Mouse (Mus musculus): ENCODE data around the gene Fam168a.
"Not testable (repeated sequence)": the region's sequence is repeated elsewhere in the genome, so short reads cannot be mapped to it uniquely, and the experiment has no call there.

Gene Fam168a

DNA sequence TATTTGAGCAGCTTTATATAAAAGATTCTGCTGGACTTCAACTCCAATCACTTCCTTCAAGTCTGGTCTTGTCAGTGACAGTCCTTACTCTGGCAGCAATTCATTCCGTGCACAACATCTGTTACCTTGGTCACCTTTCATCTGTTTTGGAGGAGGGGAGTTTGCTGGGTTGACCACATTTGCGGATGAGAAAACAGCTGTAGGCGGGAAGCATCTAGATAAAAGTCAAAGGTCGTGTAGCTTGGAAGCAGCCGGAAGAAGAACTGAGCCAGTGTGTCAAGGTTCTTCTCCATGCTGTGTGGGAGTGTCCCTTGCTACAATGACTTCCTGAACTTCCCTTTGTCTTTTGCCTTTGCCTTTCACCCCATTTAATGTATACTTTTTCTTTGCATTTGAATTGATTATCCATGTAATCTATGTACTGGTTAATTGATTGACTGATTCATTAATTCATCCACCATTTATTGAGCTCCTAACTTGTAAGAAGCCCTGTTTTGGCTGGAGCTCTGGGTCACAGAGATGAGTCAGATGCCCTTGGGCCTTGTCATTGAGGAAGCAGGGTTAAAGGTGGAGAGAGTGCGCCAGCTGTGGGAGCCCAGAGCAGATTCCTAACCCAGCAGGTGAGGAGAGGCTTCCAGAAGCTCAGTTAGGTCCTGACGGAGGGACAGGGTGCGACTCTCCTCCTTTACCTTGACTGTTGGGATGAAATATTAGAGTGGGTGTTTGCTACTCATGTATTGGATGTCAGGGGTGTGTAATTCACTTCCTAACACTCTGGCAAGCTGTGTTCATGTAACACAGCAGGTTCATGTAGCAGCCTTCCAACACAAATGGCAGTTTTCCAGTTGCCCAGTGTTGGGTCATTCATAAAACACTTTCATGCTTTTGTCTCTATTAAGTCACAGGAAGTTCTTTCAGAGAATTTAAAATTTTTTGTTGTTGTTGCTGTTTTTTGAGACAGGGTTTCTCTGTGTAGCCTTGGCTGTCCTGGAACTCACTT, 6.4 kb upstream of the Fam168a start:
- ATAC-seq (ENCODE audit: low TSS enrichment), result no peak

DNA sequence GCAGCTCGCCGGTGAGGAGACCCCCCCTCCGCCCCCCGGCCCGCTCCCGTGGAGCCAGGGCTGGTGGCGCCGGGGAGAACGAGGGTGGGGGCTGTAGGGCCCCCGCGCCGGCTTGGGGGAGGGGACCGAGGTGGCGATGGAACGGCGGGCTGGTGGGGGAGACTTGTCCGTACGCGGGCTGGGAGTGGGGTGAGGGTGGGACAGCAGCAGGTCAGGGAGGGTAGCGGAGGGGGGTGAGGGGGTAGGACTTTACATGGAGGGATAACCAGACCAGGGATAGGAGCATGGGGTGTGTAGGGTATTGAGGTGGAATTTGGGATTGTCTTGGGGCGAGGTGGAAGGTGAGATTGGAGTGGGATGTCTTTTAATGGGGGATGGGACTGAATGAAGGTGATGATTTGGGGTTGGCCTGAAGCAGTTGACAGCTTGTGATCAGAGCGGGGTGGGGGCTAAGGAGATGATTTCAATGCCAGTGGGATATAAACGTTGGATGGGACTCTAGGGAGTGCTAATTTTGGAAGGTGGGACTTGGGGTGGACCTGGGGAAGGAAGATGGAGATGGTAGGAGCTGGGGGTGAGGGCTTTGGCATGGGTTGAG, 547 bp downstream of the Fam168a start:
- ATAC-seq (ENCODE audit: low TSS enrichment), result no peak; the same call in 1 of the 2 replicates

DNA sequence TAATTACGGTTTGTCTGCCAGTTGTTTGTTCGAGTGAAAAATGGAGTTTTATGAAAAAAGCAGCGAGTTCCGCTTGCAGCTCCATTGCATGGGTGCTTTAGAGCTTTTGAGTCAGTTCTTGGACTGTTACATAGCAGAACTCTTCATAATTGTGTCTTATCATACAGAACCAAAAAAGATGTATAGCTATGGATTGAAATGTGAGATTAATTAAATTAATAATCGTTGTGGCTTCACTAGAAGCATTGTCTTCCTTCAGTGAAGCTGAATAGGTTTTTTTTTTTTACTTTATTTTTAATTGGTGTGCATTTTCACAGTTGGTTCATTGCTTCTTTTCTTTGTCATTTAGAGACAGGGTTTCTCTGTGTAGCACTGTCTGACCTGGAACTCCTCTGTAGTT, 12.3 kb downstream of the Fam168a start:
- ATAC-seq (ENCODE audit: low TSS enrichment), result no peak

DNA sequence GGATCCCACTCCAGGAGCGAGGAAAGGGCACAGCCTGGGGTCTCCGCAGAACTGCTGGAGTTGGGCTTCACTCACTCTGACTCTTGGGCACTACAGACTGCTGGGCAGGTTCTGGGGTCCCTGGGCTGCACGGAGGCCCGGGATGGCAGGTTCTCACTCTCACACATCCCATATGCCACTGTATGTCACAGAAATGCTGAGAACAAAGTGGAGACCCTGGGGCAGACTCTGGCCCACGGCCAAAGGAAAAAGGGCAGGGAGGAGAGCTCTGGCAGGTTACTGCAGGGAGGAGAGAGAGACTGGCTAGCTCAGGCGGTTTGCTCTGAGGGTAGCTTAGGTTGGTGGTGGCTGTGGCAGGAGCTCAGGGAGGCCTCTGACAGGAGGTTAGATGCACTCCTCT, 15.8 kb downstream of the Fam168a start:
- no peak for ATAC-seq (ENCODE audit: low TSS enrichment)

DNA sequence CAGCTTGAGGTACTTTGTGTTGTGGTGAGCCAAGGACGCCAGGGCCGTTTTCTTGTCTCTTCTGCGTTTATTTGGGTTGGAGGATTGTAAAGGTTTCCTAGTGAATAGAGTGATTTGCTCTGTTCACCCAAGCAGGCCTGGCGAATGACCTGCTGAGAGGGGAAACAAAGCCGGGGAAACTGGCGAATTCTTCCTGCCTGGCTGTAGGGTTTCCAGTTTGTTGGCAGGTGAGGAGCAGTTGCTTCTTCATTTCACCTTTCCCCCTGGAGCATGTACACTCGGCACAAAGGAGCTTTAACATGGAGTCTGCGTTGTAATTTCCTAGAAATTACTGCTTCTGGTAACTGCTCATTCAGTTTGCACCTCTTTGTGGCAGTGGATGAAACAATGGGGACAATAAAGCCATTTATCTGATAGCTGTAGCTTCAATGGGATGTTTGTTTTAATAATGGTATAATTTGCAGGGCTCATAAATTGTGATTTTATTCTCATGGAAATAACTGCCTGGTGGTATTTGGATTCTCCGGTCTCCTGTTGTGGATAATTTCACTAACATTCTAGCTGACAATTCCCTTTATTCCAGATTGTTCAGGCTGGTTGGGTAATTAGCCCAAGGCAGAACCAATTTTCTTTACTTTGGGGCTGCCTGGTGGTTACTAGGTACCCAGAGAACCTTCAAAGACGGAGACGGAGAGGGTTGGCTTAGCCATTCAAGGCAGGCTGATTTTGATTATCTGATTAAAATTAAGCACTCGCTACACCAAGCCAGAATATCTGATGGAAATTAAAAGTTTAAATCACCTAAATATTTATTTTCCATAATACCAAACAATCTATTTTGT, 17.2 kb downstream of the Fam168a start:
- no peak for ATAC-seq (ENCODE audit: low TSS enrichment)

DNA sequence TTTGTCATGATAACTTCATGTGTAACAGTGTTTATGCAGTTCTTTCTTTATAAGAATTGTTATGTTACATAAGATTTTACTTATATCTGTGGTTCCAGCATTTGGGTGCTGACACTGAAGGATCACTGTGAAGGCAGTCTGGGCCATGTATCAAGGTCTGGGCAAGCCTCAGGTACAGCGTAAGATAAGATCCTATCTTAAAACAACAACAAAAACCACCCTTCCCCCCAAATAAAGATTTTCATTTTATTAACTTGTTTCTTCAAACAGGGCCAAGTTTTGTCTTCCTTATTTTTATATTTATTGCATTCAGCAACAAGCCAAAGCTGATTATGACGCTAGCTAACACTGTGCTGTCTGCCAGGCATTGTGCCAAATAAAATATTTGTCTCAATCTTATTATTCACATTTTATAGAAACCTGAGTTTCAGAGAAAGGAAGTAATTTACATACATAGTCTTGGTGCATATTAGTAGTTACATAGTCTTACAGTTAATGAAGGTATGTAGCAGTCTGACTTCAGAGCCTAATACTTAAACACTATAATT, 21.2 kb downstream of the Fam168a start:
- ATAC-seq (ENCODE audit: low TSS enrichment), result no peak

DNA sequence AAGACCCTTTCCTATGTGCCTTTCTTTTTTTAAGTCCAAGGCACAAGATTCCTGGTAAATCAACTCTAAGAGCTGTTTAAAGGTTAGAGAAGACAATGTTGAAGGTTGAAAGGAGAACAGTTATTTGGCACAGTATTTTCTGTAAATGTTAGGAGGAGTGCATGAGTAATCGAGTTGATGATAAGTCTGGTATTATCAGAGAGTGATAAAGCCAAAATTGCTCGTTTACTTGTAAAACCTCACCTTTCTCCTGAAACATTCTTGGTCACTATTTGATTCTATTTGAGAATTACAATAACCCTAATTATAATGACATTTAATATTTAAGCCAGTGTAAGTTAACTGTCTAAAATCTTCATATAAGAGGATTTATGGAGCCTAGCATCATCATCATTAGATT, 23.3 kb downstream of the Fam168a start:
- no peak for ATAC-seq (ENCODE audit: low TSS enrichment)

DNA sequence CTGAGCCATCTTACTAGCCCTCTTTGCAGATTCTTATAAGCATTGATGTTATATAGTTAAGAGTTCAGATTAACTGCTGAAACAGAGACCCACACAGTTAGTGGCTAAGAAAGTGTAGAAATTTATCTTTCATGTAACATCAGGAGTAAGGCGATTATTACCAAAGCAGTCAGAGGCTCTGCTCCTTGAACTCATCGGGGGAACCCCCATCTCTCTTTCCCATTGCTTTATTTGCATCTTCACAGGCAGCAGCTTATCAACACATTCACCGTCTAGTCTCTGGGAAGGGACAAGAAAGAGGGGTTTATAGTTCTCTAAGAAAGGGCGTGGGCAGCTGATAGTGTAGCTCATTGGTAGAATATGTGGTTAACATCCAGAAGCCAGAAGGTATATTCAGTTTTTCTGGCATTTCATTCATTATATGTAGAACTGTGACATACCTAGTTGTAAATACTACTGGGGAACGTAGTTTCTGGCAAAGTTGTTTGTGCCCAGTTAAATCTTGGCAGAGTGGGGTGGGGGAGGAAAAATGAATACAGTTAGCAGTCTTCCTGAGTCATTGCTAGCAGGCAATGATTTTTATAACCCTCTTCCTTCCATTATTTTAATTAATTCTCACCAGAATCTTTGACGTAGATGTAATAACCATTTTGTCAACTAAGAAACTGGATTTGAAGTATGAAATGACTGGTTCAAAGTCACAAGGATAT, 26.1 kb downstream of the Fam168a start:
- ATAC-seq (ENCODE audit: low TSS enrichment), result no peak

DNA sequence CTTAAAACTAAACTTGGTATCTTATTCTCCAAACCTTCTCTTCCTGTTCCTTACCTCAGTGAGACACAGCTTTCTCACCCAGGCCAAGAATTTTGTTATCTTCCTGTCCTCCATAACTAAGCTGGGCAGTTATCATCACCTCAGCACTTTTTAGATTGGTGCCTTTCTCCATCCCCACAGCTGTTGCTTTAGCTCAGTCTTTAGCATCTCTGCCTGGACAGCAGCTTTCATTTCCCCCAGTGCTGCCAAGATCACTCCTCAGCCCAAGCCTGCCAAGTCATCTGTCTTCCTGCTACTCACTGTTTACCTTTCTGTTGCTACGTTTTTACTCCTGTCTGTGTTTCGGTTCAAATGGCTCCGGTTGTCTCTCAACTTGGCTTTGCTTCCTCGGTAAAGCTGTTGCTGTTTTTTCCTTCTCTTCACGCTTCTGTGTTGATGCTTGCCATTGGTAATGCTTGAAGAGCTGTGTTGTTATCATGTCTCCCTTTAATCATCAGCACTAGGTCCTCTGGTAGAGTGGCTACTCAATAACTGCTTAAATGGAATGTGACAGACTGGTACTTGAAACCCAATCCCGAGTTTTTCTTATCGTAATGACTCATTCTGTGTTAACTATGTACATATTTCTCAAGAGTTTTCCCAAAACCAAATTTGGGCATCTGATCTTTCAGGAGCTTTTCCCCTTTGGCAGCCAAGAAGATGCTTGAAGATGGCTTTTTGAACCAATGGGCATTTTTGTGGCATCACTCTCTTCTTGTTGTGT, 26.8 kb downstream of the Fam168a start:
- ATAC-seq (ENCODE audit: low TSS enrichment), result peak; percentile 47; the same call in 1 of the 2 replicates

DNA sequence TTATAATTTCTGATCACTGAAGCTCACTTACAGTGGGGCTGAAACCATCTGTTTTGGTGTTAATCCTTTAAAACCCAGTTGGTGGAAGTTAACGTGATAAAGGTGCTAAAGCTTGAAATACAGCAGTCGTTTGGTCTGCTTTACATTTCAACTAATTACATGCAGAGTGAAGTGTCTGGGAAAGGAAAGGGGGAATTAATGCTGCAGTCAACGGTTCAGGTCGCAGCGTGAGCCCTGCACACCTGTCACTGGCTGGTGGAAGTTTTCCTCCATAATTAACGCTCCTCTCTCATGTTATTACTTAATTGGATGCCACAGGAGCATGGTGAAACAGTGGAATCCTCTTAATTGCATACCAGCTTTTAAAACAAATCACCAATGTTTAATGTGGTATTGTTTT, 27.8 kb downstream of the Fam168a start:
- ATAC-seq (ENCODE audit: low TSS enrichment), result no peak

DNA sequence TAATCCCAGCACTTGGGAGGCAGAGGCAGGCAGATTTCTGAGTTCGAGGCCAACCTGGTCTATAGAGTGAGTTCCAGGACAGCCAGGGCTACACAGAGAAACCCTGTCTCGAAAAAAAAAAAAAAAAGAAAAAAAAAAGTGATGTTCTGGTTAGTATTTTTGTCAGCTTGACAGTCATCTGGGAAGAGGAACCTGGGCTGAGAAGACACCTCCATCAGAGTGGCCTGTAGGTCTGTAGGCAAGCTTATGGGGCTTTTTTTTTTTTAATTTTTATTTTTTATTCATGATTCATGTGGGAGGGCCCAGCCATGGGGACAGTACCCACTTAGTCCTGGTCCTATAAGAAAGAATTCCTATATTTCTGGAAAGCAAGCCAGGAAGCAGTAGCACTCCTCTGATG, 28.5 kb downstream of the Fam168a start:
- ATAC-seq (ENCODE audit: low TSS enrichment), result not testable (repeated sequence)

DNA sequence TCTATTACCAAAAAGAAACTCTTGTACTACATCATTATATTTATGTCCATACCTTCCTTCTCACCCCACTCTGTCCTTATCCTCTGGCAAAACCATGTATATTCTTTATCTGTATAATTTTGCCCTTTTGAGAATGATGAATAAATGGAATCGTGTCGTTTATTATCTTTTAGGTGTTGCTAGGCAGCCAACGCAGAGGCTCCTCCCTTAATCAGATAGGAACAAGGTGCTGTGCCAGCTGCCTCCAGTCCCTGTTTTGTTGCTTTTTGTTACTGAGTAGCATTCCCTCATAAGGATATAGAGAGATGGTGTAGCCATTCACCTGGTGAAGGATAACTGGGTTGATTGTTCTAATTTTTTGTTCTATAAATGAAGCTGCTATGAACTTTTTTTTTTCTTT, 29.7 kb downstream of the Fam168a start:
- ATAC-seq (ENCODE audit: low TSS enrichment), result no peak

DNA sequence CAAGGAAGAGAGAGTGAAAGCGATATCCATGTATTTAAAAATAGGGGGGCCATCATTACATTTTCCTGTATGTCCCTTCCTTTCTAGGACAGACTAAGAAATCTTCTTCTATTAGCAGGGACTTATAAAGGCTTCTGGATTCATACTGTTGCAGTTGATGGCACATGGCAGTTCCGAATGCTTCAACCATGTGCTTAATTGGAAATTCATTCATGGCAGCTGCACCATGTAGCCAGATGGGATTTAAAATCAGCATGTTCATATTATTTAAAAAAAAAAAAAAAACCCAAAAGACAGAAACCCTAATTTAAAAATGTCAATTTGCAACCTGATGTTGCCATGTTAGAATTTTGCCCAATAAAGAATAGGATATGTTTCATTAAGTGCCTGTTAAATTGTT, 37.9 kb downstream of the Fam168a start:
- ATAC-seq (ENCODE audit: low TSS enrichment), result no peak

DNA sequence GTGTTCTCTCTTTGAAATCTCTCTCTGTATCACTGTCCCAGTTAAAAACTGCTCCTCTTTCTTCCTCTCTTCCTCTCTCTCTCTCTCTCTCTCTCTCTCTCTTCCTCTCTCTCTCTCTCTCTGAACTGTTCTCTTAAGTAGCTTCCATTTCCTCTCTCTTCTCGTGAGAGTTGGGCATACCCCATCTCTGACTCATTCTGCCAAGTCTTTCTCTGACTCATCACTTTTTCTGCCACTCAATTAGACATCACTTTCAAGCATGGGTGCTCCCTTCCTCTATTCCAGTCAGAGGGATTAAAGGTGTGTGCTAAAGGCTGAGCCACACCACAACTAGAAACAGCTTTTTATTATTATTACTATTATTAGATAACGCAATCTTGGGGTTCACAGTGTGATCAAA, 43.7 kb downstream of the Fam168a start:
- ATAC-seq (ENCODE audit: low TSS enrichment), result no peak

DNA sequence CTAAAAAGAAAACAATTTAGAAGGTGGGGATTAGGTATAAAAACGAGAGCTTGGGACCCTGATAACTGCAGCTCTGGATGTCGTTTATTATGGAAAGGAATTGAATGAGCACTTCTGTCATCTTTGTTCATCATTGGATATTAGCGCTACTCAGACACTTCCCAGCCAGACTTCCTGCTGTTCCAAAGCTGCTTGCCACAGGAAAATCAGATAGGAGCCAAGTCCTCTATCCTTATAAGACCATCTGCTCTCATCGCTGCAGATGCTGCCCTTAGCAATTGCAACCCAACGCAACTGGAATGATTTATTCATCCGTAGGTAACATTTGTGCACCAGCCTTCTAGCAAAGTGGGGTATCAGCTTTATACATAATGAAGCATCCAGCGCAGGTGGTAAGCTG, 52.3 kb downstream of the Fam168a start:
- no peak for ATAC-seq (ENCODE audit: low TSS enrichment)

DNA sequence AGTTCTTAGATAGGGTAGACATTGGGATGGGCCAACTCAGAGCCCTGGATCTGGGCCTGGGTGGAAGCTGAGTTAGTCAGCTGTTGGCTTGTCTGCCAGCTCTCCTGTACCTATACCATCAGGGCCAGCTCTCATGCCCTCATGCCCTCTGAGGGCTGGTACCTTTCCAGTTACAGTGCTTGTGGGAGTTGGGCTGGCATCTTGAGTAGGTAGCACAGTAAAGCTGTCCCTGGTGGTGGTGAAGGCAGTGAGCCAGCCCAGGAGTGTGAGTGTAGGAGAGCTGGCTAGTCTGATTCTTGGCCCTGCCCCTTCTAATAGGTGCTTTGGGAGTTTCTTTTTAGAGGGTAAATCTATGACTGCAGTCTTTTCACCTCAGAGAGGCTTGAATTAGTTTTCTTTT, 56.3 kb downstream of the Fam168a start:
- no peak for ATAC-seq (ENCODE audit: low TSS enrichment)

DNA sequence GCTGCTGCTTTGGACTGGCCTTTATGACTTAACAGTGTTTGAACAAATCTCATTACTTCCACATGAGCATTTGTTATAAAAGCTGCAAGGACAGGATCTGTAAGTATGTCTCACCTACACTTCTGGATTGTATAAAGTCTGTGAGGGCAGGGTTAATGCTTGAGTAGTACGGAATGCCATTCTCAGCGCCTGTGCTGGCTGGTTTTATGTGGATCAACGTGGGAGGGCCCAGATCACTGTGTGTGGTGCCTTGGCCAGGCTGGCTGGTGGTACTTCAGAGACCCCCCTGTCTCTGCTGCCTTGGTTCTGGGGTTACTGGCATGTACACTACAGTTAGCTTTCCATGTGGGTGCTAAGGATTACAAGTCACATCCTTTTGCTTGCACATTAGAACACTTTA, 61.1 kb downstream of the Fam168a start:
- ATAC-seq (ENCODE audit: low TSS enrichment), result no peak

DNA sequence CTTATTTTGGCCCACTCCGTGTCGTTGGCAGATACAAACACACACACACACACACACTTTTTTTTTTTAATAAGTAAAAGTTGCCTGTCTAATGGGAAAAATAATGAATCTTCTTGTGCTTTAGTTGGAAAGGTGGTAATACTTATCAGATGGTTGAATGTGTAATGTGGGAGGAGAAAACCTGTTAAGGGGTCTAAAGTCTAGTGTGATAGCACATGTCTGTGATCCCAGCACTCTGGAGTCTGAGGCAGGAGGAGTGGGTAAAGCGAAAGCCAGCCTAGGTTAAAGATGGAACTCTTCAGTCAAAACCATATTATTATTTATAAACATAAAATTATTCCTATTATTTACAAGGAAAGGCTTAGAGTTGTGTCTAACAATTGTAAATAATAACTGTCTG, 61.6 kb downstream of the Fam168a start:
- no peak for ATAC-seq (ENCODE audit: low TSS enrichment)

DNA sequence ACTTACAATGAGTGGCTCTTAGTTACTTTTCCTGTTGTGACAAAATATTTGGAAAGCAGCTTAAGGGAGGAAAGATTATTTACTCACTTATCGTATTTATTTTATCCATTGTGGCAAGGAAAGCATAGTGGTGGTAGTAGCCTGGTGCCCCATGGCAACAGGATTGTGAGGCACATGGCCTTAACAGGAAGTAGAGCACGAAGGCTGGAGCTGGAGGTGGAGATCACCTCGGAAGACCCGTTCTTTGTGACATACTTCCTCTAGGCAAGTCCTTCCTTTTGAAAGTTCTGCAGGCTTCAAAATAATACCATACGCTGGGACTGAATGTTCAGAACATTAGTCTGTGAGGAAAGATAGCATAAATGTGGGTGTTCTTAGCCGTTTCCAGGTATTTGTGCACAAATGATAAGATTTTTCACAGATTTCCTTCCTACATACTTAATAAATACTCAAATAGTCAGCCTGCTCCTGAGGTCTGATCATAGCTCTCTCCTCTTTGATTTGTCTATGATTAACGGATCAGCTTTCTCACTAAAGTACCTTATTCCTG, 63.2 kb downstream of the Fam168a start:
- ATAC-seq (ENCODE audit: low TSS enrichment), result no peak; the same call in 1 of the 2 replicates

DNA sequence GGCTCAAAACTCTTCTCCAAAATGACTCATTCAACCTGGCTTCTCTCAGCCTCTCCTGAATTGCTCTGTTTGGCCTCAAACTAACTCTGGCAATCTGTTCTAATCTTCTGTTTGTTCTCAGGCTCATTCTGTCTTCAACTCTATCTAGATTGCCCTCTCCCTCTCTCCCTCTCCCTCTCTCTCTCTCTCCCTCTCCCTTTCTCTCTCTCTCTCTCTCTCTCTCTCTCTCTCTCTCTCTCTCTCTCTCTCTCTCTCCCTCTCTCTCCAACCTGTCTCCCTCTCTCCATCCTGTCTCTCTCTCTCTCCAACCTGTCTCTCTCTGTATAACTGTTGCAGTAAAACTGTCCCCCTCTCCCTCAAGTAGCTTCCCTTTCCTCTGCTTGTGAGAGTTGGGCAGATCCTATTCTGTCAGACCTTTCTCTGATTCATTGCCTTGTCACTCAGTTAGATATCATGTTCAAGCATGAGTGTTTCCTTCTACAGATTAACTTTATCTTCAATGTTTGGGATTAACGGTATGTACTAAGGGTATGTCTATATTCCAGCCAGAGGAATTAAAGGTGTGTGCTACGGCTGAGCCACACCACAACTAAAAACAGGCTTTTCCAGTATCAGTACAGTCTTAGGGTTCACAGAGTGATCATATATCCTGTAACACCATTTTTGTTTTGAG, 64.4 kb downstream of the Fam168a start:
- no peak for ATAC-seq (ENCODE audit: low TSS enrichment)
